Mouse (Mus musculus) ZHBTc4 (cell line): ENCODE measurements at regions not wholly inside any gene's neighbourhood (a gene's known extent, or its start where the extent isn't known, plus 50 kb on each side); places are given as distances from the start of the nearest gene placed in this dataset.
"Not testable (repeated sequence)": the region's sequence is repeated elsewhere in the genome, so short reads cannot be mapped to it uniquely, and the experiment has no call there.

ENCODE experiments used
- DNase-seq: peaks from one replicate; pipeline ENCODE4 v3.0.0-alpha.2; 2011; ENCODE audit warnings: low read depth, low spot score

DNA sequence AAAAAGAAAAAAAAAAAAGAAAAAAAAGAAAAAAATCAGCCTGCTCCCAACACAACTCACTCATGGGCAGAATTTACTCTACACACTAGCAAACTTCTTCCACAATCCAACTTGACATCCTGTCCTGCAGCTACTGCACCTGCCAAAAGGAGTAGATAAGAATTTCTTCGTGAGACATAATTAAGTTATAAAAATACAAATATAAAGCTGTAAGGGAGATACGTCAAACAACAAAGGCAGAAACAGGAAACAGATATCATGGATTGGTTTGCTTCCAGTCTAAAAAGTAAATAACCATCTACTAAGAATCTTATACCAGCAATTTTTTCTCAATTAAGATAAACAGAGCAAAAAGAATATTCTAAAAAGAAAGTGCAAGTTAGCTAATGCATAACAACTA lies 390.3 kb downstream of the Pih1d3 start:
- no peak for DNase-seq

- not testable (repeated sequence) for DNase-seq
These were observed 392.6 kb downstream of the Pih1d3 start for GRCm38 (mm10) chr1:31615219-31615618.

- not testable (repeated sequence) for DNase-seq
These were observed 393.8 kb downstream of the Pih1d3 start for GRCm38 (mm10) chr1:31616229-31616946.

DNA sequence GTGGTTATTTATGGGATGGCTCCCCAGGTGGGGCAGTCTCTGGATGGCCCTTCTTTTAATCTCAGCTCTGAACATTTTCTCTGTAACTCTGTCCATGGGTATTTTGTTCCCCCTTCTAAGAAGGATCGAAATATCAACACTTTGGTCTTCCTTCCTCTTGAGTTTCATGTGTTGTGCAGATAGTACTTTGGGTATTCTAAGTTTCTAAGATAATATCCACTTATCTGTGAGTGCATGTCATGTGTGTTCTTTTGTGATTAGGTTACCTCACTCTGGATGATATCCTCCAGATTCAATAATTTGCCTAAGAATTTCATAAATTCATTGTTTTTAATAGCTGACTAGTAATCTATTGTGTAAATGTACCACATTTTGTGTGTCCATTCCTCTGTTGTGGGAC lies 411.7 kb downstream of the Pih1d3 start:
- no peak for DNase-seq

DNA sequence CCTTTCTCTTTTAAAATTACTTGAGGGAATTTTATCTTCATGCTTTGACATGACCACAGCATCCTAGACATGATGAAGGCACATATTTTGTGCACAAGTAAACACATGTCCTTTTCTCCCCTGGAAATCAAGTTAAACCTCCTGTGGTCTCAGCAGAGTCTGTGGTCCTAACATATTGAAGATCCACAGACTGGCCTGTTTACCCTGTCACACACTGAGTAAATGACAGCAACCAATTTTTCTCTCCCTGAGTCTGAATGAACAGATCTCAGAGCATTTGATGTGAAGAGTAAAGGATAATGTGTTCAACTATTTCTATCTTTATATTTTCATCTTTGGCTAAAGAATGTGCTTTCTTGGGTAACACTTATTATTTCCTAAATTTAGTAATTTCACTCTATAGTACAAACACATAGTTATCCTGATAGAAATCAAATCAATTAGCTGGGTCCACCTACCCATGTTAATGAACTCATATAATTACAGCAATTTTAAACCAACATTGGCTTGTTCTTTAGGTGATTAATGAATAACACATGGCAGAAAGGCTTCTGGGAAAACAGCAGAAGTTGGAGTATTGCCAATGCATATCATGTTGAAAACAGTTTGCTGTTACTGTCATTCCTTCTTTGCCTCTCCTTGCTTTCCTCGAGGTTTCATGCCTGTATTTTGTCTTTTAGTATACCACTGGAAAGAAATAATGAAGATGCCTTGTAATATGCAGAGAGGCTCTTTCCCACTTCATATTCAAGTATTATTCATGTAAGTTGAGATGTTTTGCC lies 414.1 kb downstream of the Pih1d3 start:
- no peak for DNase-seq

- DNase-seq, result no peak
These were observed 422.5 kb downstream of the Pih1d3 start for GRCm38 (mm10) chr1:31645116-31645515.

- DNase-seq, result peak; percentile 88
These were observed 455.9 kb downstream of the Pih1d3 start for GRCm38 (mm10) chr1:31678586-31678985.
